Mouse (Mus musculus): Measurements from ENCODE around the gene Prune1.
"Not testable (repeated sequence)": the region's sequence is repeated elsewhere in the genome, so short reads cannot be mapped to it uniquely, and the experiment has no call there.

Prune1 gene

GRCm38 (mm10) chr3:95212889-95213608, 68.8 kb downstream of the Prune1 start:
- not testable (repeated sequence) for DNase-seq (ENCODE audit: low spot score)

- DNase-seq (ENCODE audit: low spot score) = no peak
These were observed 71.3 kb downstream of the Prune1 start for GRCm38 (mm10) chr3:95210585-95210984.

- no peak for DNase-seq (ENCODE audit: low spot score)
These were observed 73.6 kb downstream of the Prune1 start for GRCm38 (mm10) chr3:95208286-95208685.

GRCm38 (mm10) chr3:95203880-95204279, 78.0 kb downstream of the Prune1 start:
- no peak for DNase-seq (ENCODE audit: low spot score)
